Mouse (Mus musculus) thymus, adult 18-20 months (tissue): Measurements from ENCODE around the gene Dcun1d1.

Experiments
- DNase-seq, 2 experiments: peaks; one replicate each; pipeline ENCODE4 v3.0.0; 2022; ENCODE audit warnings: mixed read lengths in 2 of 2

The Dcun1d1 gene

DNA sequence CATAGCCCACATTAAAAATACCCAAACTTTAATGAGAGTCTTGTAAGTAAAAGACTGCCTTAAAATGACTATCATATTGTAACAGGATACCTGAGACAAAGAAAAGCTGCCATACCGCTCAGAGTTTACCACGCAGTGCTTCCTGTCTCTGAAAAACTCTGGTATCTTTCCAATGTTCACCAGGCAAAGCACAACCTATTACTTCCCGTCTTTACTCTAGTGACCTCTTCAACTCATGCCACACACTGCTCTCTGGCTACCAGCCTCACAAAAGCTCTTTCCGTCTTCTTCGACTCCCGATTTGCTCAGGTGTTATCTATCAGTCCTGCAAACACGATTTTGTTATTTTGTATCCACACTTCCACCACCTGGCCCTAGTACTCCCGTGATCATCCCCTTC is 7.4 kb downstream of the Dcun1d1 start:
- DNase-seq: no peak

DNA sequence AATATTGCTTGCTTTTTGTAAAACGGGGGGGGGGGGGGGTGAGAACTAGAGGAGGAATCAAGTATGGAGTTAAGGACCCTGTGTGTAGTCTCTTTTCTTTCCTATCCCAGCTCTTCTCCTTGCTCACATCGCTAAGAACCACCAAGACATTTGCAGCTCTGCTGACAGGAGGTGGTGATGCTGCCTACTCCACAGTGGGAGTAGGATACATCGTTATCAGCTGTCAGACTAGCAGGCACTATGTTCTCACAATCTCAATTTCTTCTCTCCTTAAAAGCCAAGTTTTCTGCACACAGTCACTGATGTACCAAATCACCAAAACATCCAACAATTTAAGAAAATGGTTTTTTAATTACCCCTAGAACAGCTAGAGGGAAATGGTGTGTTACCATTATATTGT is 7.8 kb downstream of the Dcun1d1 start:
- DNase-seq: no peak

DNA sequence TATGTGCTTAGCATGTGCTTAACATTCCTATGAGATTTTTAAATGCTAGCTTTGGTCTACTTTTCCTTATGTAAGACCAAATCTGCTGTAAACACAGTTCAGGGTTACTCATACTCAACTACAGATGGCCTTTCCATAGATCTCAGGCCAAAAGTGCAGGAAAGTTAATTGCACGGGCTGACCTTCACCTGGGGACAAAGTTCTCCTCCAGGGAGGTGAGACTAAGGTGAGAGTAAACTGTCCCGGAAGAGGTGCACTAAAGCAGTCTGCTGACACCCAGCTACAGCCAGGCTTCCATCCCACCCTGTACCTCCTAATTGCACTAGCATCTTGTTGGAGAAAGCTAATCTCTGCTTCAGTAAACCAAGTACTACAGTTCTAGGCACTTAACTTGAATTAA is 11.4 kb downstream of the Dcun1d1 start:
- DNase-seq: no peak

DNA sequence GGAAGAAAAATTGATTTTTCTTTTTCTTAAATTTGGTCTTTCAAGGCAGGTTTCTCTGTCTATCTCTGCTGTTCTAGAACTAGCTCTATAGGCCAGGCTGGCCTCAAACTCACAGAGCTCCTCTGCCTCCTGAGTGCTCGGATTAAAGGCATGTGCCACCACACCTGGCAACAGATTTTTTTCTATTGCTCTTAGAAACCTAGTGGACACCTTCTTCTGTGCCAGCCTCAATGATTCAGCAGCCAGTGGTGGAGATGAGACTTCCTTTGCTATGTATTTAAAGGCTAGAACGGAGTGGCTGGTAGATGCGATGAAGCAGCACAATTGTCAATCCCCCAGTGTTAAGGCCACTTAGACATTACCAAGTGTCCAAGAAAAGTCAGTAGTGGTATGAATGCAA is 13.2 kb downstream of the Dcun1d1 start:
- no peak for DNase-seq

DNA sequence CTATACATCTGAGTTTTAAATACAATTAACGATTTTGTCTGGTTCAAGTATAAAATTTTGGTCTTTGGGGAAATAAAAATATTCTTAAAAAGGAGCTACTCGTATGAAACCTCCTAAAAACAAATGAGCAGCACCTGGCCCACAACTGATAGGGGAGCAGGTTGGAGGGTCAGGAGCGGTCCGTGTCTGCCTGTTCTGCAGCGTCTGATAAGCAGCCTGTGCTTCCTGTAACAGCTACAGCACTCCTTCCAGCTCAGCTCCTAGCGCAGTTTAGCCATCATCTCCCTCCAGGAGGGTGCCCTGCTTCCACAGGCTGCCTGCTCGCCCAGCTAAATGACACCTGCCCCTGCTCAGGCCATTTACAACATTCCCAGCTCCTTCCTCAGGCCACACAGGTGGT is 13.8 kb downstream of the Dcun1d1 start:
- no peak for DNase-seq

DNA sequence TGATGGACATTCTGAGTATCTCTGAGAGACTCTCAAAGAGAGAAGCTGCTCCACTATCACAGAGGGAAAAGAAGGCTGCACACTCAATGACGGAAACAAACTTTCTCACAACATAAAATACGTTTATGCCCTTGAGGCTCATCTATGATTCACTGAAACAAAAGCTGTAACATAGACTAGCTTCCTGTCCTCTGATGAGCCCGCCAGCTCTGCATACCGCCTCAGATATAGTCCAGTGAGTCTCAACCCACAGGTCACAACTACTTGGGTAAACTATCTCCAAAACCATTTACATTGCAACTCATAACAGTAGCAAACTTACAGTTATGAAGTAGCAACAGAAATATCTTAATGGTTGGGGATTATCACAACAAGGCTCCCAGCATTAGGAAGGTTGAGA is 14.7 kb downstream of the Dcun1d1 start:
- no peak for DNase-seq

DNA sequence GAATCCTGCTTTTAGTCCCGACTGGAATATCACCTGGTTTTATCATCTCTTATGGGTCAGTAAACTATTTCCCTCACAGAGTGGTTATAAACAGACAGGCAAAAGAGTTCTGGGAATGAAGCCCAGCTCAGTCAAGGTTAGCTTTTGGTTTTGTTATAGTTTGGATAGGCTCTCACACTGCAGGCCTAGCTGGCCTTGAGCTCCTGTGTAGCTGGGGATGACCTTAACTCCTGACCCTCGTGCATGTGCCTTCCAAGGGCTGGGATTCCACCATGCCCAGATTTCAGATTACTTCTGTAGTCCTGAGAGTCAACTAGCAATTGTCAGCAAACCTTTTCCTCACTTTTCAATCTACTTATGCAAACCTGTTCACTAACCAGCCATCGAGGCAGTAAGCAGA is 19.0 kb downstream of the Dcun1d1 start:
- DNase-seq: no peak

DNA sequence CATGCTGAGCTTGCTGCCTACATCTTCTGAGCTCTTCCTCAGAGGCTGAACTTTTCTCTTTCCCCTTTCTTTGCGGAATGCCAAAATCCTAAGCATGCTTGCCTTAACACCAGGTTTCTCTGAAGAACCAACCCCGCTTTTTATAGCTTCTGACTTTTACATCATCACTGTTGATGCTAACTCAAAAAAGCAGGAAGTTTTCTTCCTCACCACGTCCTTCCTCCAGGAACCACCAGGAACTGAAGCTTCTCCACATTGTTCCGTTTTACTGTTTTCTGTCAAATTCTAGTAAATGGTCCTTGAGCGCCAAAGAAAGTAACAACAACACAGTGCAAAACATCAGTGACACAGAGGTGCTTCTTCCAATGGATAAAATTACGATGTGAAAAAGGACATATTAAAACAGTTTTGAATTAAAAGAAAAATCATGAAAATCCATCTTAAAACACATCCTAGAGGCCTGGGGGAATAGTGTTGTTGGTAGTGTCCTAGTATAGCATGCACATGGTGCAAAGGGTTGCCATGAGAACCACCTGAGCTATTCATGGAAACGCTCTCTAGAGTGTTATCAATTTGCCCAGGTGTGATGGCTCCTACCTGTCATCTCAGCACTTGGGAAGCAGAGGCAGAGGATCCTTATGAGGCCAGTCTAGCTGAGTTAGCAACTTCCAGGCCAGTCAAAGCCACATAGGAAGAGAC is 28.1 kb downstream of the Dcun1d1 start:
- no peak for DNase-seq

DNA sequence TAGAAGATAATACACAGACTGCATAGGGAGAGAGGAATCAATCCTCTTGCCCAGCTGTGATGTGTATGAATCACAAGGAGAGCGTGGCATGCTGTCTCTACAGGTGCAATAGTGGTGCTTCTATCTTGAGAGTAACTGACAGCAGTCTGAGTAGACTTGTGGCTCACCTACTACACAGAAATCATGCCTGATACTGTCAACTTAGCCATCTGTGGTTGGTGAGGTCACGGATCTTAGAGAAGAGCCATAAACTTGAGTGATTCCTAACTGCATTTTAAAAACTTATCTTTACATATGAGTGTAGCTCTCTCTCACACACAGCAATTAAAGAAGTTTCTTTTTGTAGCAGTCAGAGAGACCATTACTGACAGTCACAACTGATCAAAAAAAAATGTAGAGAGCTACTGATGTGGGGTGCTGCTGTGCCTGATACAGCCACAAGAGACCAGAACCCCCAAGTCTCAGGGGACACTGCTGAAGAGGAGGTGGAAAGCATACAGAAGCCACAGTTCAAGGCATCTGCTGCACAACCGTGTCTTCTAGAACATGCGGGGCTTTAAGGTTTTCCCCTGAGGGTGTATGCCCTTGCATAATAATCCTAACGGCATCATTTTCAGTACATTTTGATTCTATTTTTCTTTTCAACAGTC is 36.6 kb downstream of the Dcun1d1 start:
- DNase-seq: no peak

DNA sequence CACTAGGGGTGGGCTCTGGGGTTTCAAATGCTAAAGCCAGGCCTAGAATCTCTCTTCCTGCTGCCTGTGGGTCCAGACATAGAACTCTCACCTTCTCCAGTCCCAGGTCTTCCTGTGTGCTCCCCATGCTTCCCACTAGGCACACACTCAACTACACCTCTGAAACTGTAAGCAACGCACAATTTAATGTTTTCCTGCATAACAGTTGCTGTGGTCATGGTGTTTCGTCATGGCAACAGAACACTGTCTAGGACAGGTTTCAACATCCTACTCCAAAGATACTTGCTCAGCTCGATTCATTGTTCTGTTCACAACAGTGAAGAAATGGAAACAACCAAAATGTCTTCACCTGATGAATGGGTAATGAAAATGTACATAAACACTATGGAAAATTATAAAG is 38.1 kb downstream of the Dcun1d1 start:
- DNase-seq: no peak

DNA sequence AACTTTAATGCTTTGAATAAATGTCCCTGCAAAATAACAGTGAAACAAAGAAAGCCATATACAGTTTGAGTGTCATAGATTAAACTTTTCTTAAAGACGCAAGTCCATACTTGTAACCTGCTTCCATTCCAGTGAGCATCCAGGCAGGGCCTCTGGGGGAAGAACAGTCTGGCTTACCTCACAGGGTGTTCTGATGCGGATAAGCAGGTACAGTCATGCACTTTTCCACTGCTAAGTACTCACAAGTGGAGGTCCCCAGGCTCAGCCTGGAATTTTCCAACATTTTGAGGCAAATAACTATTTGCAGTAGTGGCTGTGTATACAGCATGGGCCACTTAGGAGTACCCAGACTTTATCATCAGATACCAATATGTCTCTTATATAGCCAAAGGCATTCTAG is 39.3 kb downstream of the Dcun1d1 start:
- DNase-seq: no peak

DNA sequence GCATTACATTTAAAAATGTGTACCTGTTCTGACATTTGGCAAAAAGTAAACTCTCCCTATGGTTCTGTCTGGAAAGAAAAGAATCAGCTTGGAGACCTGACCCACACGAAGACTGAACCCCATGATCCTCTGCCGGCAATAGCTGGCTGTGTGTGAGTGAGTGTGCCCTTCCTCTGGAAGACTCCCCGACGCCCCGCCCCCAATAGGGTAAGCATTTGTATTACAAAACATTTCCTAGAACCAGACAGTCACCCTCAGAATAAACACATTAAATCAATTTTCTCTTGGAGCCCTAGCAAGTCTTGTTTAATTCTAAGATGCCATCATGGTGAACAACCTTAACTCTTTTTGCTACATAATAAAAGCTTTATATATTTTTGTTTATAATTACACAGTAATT is 44.1 kb downstream of the Dcun1d1 start:
- no peak for DNase-seq

DNA sequence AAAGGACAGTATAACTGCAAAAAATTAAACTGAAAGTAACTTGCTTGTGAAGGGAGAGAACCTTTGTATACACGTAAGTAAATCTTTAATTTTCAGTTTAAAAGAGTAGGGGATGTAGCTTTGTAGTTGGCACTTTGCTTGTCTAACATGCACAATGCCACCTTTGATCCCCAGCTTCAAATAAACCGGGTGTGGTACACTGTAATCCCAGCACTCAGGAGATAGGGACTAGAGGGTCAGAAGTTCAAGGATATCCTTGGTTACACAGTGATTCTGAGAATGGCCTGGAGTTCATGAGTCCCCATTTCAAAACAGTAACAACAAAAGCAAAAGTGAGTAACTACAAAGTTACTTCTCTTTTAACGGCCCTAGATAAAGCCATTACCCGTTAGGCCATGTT is 46.1 kb downstream of the Dcun1d1 start:
- no peak for DNase-seq

DNA sequence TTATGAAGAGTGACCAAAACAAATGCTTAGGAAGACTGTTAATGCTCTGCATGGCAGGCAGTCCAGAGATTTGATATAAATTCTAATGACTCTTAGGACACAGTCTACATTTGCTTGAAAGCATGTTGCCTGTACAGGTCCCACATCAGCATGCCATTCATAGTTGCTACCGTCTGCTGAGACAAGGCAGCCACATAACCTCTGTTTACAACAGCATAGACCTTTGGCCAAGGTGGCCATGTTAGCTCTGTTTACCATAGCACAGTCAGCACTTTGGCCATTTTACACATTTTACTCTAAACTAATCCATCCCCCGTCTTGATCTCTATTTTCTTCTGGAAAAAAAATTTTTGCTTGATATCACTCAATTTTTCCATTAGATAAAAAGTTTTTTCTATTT is 47.7 kb downstream of the Dcun1d1 start:
- DNase-seq: no peak

DNA sequence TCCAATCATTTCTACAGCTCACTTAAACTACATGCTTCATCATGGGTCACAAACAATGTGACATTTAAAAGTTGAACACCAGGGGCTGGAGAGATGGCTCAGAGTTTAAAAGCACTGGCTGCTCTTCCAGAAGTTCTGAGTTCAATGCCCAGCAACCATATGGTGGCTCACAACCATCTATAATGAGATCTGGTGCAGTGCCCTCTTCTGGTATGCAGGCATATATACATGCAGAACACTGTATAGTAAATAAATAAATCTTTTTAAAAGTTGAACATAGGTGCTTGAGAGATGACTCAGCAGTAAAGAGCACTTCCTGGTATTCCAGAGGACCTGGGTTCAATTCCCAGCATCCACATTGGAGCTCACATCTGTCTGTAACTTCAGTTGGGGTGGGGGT is 54.0 kb downstream of the Dcun1d1 start:
- no peak for DNase-seq

DNA sequence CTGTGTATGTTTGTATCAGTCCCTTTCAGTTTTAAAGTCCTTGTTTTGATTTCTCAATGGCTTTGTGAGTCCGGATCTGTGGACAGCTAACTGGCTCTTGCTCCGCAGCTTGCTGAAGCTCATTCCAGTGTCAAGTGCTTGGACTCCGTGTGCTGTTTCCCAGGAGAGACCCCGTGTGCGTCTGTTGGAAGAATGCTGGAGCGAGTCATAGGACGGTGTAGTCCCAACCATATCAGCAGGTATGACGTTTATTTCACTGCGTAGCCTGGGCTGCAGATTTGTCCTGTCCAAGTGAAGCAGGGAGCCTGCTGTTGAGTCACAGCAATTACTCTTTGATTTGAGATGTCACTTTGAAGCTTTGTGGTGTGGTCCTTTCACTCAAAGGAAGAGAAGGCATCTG is 87.9 kb downstream of the Dcun1d1 start:
- no peak for DNase-seq
